ENCODE assay signal across 16 mouse cellular contexts in genomic region chr2:6210840-6211239, GRCm38 (mm10).
"Had no signal": no experiment of that assay in that cellular context is flagged by ENCODE, and none has a peak within 500 bp of the region (broad histone marks: within the 10 kb centered on the region; RNA-seq: fewer than 3 reads in every experiment).

No protein-coding gene starts in this region.

- H3K27me3 ChIP-seq: neural tube, embryonic 12.5 days; neural tube, embryonic 13.5 days; neural tube, embryonic 15.5 days; stomach, embryonic 15.5 days had no signal

- H3K27ac ChIP-seq: neural tube, embryonic 12.5 days; neural tube, embryonic 13.5 days; neural tube, embryonic 15.5 days; stomach, embryonic 15.5 days; stomach, postnatal 0 days had no signal

- H3K4me3 ChIP-seq: neural tube, embryonic 12.5 days; neural tube, embryonic 13.5 days; neural tube, embryonic 15.5 days; stomach, embryonic 15.5 days had no signal

- H3K9ac ChIP-seq: neural tube, embryonic 12.5 days; neural tube, embryonic 13.5 days; neural tube, embryonic 15.5 days; stomach, embryonic 15.5 days had no signal

- H3K4me2 ChIP-seq: neural tube, embryonic 12.5 days; neural tube, embryonic 13.5 days; neural tube, embryonic 15.5 days; stomach, embryonic 15.5 days had no signal

- H3K9me3 ChIP-seq: neural tube, embryonic 12.5 days; neural tube, embryonic 13.5 days; neural tube, embryonic 15.5 days; stomach, embryonic 15.5 days had no signal

- DNase-seq: right cerebral cortex, adult 18-20 months; right cerebral cortex, postnatal 14 days; right cerebral cortex, postnatal 25 days; right cerebral cortex, postnatal 4 days; spleen, adult 18-20 months; thymus, adult 18-20 months; thymus, adult 2 months; thymus, postnatal 14 days; thymus, postnatal 25 days; thymus, postnatal 36 days; thymus, postnatal 4 days had no signal

- H3K36me3 ChIP-seq: neural tube, embryonic 12.5 days; neural tube, embryonic 13.5 days; neural tube, embryonic 15.5 days; stomach, embryonic 15.5 days had no signal
